Mouse (Mus musculus): ENCODE results near the gene Sox15. TPM values are rescaled to one million over a fixed set of nuclear protein-coding genes. Genes with fewer than 3 reads are reported as not detected.
A peak's percentile ranks its signal among the peaks of the same experiment; 100 is the strongest.

The Sox15 gene
- total RNA-seq, 1 experiment: 6.6 TPM

- Histone ChIP-seq H3K4me1 (ENCODE audit: control insufficient read depth in 2 of 2, insufficient read depth in 2 of 2, low read length in 2 of 2, poor library complexity in 1 of 2) (peaks cover 0 to 3% of the 10 kb centered on the region in 2 experiments; a peak in 1 of 4 replicates), H3K4me3 (ENCODE audit: insufficient read depth in 1 of 2, low read depth in 1 of 2, low read length in 2 of 2, poor library complexity in 1 of 2, severe bottlenecking in 1 of 2) (no peak overlapping the region), H3K9ac (ENCODE audit: insufficient read depth, low read depth, low read length, poor library complexity, severe bottlenecking) (no peak overlapping the region), H3K9me3 (ENCODE audit: control insufficient read depth, insufficient read depth, low read depth, low read length) (no peaks in the 10 kb centered on the region), H3K27ac (ENCODE audit: insufficient read depth, low read depth, low read length, poor library complexity, severe bottlenecking) (no peak overlapping the region), H3K36me3 (ENCODE audit: control insufficient read depth, insufficient read depth, low read length, poor library complexity, severe bottlenecking) (no peaks in the 10 kb centered on the region)
- DNase-seq (ENCODE audit: low read depth, low spot score): no peak
- in situ Hi-C loops (cut with MboI; ENCODE audit: low sequenced_read_pairs in 2 of 2, unreplicated experiment in 2 of 2): no loop called here
- TF ChIP-seq MAFK (IDR thresholded peaks at IDR 0.05; ENCODE audit: insufficient read depth, low read depth, low read length): no peak
These were observed 25.3 kb upstream of the Sox15 start for GRCm38 (mm10) chr11:69629802-69630201.

GRCm38 (mm10) chr11:69632284-69633089 is 22.6 kb upstream of the Sox15 start, which contains the start of gene Fxr2:
Gene Fxr2, plus strand, starts transcription at chr11:69632990.
- peak; percentile 59; the same call in 1 of the 2 replicates for TF ChIP-seq HCFC1 (IDR thresholded peaks at IDR 0.05; ENCODE audit: borderline replicate concordance, insufficient read depth, low read length)
- TF ChIP-seq ZC3H11A (IDR thresholded peaks at IDR 0.05; ENCODE audit: borderline replicate concordance, low read depth, low read length): no peak
- no peak for TF ChIP-seq CHD2 (IDR thresholded peaks at IDR 0.05; ENCODE audit: low read depth, low read length)
- TF ChIP-seq ZNF384 (IDR thresholded peaks at IDR 0.05; ENCODE audit: low read depth, low read length): peak; percentile 98
- no peak for TF ChIP-seq MAFK (IDR thresholded peaks at IDR 0.05; ENCODE audit: insufficient read depth, low read depth, low read length)
- H3K27ac ChIP-seq (ENCODE audit: insufficient read depth, low read depth, low read length, poor library complexity, severe bottlenecking): peak within 1 kb of the TSS; percentile 89
- in situ Hi-C loops (cut with MboI; ENCODE audit: low sequenced_read_pairs in 2 of 2, unreplicated experiment in 2 of 2): no loop called here

GRCm38 (mm10) chr11:69633128-69633866 is 21.8 kb upstream of the Sox15 start:
- no peak for TF ChIP-seq MAFK (IDR thresholded peaks at IDR 0.05; ENCODE audit: insufficient read depth, low read depth, low read length)
- TF ChIP-seq ZC3H11A (IDR thresholded peaks at IDR 0.05; ENCODE audit: borderline replicate concordance, low read depth, low read length): no peak
- no peak for TF ChIP-seq CHD2 (IDR thresholded peaks at IDR 0.05; ENCODE audit: low read depth, low read length)
- TF ChIP-seq ZNF384 (IDR thresholded peaks at IDR 0.05; ENCODE audit: low read depth, low read length): peak; percentile 94
- no peak for TF ChIP-seq HCFC1 (IDR thresholded peaks at IDR 0.05; ENCODE audit: borderline replicate concordance, insufficient read depth, low read length)
- DNase-seq (ENCODE audit: low read depth, low spot score): no peak
- Histone ChIP-seq H3K27ac (ENCODE audit: insufficient read depth, low read depth, low read length, poor library complexity, severe bottlenecking) (peak overlapping the region; percentile 89), H3K4me3 (ENCODE audit: insufficient read depth in 1 of 2, low read depth in 1 of 2, low read length in 2 of 2, poor library complexity in 1 of 2, severe bottlenecking in 1 of 2) (peak overlapping the region; percentile 85 to 96), H3K4me1 (ENCODE audit: control insufficient read depth in 2 of 2, insufficient read depth in 2 of 2, low read length in 2 of 2, poor library complexity in 1 of 2) (peaks cover 2 to 6% of the 10 kb centered on the region in 2 experiments; a peak in 2 of 4 replicates), H3K9me3 (ENCODE audit: control insufficient read depth, insufficient read depth, low read depth, low read length) (no peaks in the 10 kb centered on the region), H3K36me3 (ENCODE audit: control insufficient read depth, insufficient read depth, low read length, poor library complexity, severe bottlenecking) (peaks cover 3% of the 10 kb centered on the region; the same call in 1 of the 2 replicates), H3K9ac (ENCODE audit: insufficient read depth, low read depth, low read length, poor library complexity, severe bottlenecking) (peak overlapping the region; percentile 96)
- in situ Hi-C loops (cut with MboI; ENCODE audit: low sequenced_read_pairs in 2 of 2, unreplicated experiment in 2 of 2): no loop called here

More at GRCm38 (mm10) chr11:69632284-69633089, 22.6 kb upstream of the Sox15 start, which contains the start of gene Fxr2:
- peaks cover 2 to 6% of the 10 kb centered on the region in 2 experiments; a peak in 2 of 4 replicates for H3K4me1 ChIP-seq (ENCODE audit: control insufficient read depth in 2 of 2, insufficient read depth in 2 of 2, low read length in 2 of 2, poor library complexity in 1 of 2)
- no peaks in the 10 kb centered on the region for H3K9me3 ChIP-seq (ENCODE audit: control insufficient read depth, insufficient read depth, low read depth, low read length)
- peak within 1 kb of the TSS; percentile 96 for H3K9ac ChIP-seq (ENCODE audit: insufficient read depth, low read depth, low read length, poor library complexity, severe bottlenecking)
- DNase-seq (ENCODE audit: low read depth, low spot score): peak; percentile 100
- H3K36me3 ChIP-seq (ENCODE audit: control insufficient read depth, insufficient read depth, low read length, poor library complexity, severe bottlenecking): peaks cover 3% of the 10 kb centered on the region; the same call in 1 of the 2 replicates
- H3K4me3 ChIP-seq (ENCODE audit: insufficient read depth in 1 of 2, low read depth in 1 of 2, low read length in 2 of 2, poor library complexity in 1 of 2, severe bottlenecking in 1 of 2): peak within 1 kb of the TSS; percentile 85 to 96

GRCm38 (mm10) chr11:69635471-69635870 is 19.6 kb upstream of the Sox15 start:
- H3K4me3 ChIP-seq (ENCODE audit: insufficient read depth in 1 of 2, low read depth in 1 of 2, low read length in 2 of 2, poor library complexity in 1 of 2, severe bottlenecking in 1 of 2): no peak overlapping the region
- TF ChIP-seq MAFK (IDR thresholded peaks at IDR 0.05; ENCODE audit: insufficient read depth, low read depth, low read length) (no peak), HCFC1 (IDR thresholded peaks at IDR 0.05; ENCODE audit: borderline replicate concordance, insufficient read depth, low read length) (no peak), CHD2 (IDR thresholded peaks at IDR 0.05; ENCODE audit: low read depth, low read length) (no peak), ZNF384 (IDR thresholded peaks at IDR 0.05; ENCODE audit: low read depth, low read length) (no peak), ZC3H11A (IDR thresholded peaks at IDR 0.05; ENCODE audit: borderline replicate concordance, low read depth, low read length) (no peak)
- no peak overlapping the region for H3K9ac ChIP-seq (ENCODE audit: insufficient read depth, low read depth, low read length, poor library complexity, severe bottlenecking)
- peaks cover 10% of the 10 kb centered on the region for H3K36me3 ChIP-seq (ENCODE audit: control insufficient read depth, insufficient read depth, low read length, poor library complexity, severe bottlenecking)
- no peak overlapping the region for H3K27ac ChIP-seq (ENCODE audit: insufficient read depth, low read depth, low read length, poor library complexity, severe bottlenecking)
- DNase-seq (ENCODE audit: low read depth, low spot score): no peak
- in situ Hi-C loops (cut with MboI; ENCODE audit: low sequenced_read_pairs in 2 of 2, unreplicated experiment in 2 of 2): no loop called here
- H3K4me1 ChIP-seq (ENCODE audit: control insufficient read depth in 2 of 2, insufficient read depth in 2 of 2, low read length in 2 of 2, poor library complexity in 1 of 2): peaks cover 2 to 6% of the 10 kb centered on the region in 2 experiments; a peak in 2 of 4 replicates
- no peaks in the 10 kb centered on the region for H3K9me3 ChIP-seq (ENCODE audit: control insufficient read depth, insufficient read depth, low read depth, low read length)

Data from ES-E14 (cell line).